Mouse (Mus musculus): Measurements from ENCODE around the gene Slc25a39. TPM values are rescaled to one million over a fixed set of nuclear protein-coding genes. Genes with fewer than 3 reads are reported as not detected.

Slc25a39 gene
- polyA plus RNA-seq, 1 experiment from 2014 or later, result 234 TPM

Small RNA genes lying within 50 kb of the gene (microRNA-seq; reads per million reads assigned to microRNA genes)
- 0.59 reads per million for gene Mir6930

Other genes with a start within 250 kb of the Slc25a39 start
- gene Lsm12, start 222.7 kb downstream of the Slc25a39 start, polyA plus RNA-seq (2015; fragmentation: Nextera tagmentation; extraction: Ambion mirVana), result 108 and 130 TPM in 2 replicates
- 28.3 and 28.6 TPM in 2 replicates for gene G6pc3, start 218.3 kb downstream of the Slc25a39 start, polyA plus RNA-seq (2015; fragmentation: Nextera tagmentation; extraction: Ambion mirVana)
- 70.1 and 80.4 TPM in 2 replicates for gene Hdac5, start 177.8 kb downstream of the Slc25a39 start, polyA plus RNA-seq (2015; fragmentation: Nextera tagmentation; extraction: Ambion mirVana)
- gene BC030867, start 159.1 kb downstream of the Slc25a39 start, polyA plus RNA-seq (2015; fragmentation: Nextera tagmentation; extraction: Ambion mirVana), result 18.7 and 19.4 TPM in 2 replicates
- 0.05 and 0.08 TPM in 2 replicates for gene Asb16, start 139.2 kb downstream of the Slc25a39 start, polyA plus RNA-seq (2015; fragmentation: Nextera tagmentation; extraction: Ambion mirVana)
- gene Tmub2, start 123.0 kb downstream of the Slc25a39 start, polyA plus RNA-seq (2015; fragmentation: Nextera tagmentation; extraction: Ambion mirVana), result 52.8 and 60.2 TPM in 2 replicates
- gene Atxn7l3, start 111.3 kb downstream of the Slc25a39 start, polyA plus RNA-seq (2015; fragmentation: Nextera tagmentation; extraction: Ambion mirVana), result 11.1 and 11.6 TPM in 2 replicates
- 69.6 and 73.0 TPM in 2 replicates for gene Ubtf, start 88.2 kb downstream of the Slc25a39 start, polyA plus RNA-seq (2015; fragmentation: Nextera tagmentation; extraction: Ambion mirVana)
- 8.9 and 18.2 TPM in 2 replicates for gene Slc4a1, start 41.7 kb downstream of the Slc25a39 start, polyA plus RNA-seq (2015; fragmentation: Nextera tagmentation; extraction: Ambion mirVana)
- gene Rundc3a, start 14.5 kb downstream of the Slc25a39 start, polyA plus RNA-seq (2015; fragmentation: Nextera tagmentation; extraction: Ambion mirVana), result 1.8 and 2.9 TPM in 2 replicates
- 195 and 201 TPM in 2 replicates for gene Grn, start 22.4 kb upstream of the Slc25a39 start, polyA plus RNA-seq (2015; fragmentation: Nextera tagmentation; extraction: Ambion mirVana)
- gene Fam171a2, start 39.7 kb upstream of the Slc25a39 start, polyA plus RNA-seq (2015; fragmentation: Nextera tagmentation; extraction: Ambion mirVana), result 2.9 and 3.9 TPM in 2 replicates
- gene Itga2b, start 62.2 kb upstream of the Slc25a39 start, polyA plus RNA-seq (2015; fragmentation: Nextera tagmentation; extraction: Ambion mirVana), result 12.1 TPM in 2 replicates
- 47.1 and 48.6 TPM in 2 replicates for gene Gpatch8, start 148.4 kb upstream of the Slc25a39 start, polyA plus RNA-seq (2015; fragmentation: Nextera tagmentation; extraction: Ambion mirVana)
- gene Gm11627, start 171.5 kb upstream of the Slc25a39 start, polyA plus RNA-seq (2015; fragmentation: Nextera tagmentation; extraction: Ambion mirVana), result 18.4 and 23.2 TPM in 2 replicates
- 25.9 and 27.8 TPM in 2 replicates for gene Fzd2, start 196.4 kb upstream of the Slc25a39 start, polyA plus RNA-seq (2015; fragmentation: Nextera tagmentation; extraction: Ambion mirVana)

Measured in lung, embryonic 16.5 days (tissue).